Mouse (Mus musculus) gastrocnemius, postnatal 36 days (tissue): ENCODE measurements at regions not wholly inside any gene's neighbourhood (a gene's known extent, or its start where the extent isn't known, plus 50 kb on each side); places are given as distances from the start of the nearest gene placed in this dataset.

ENCODE experiments used
- DNase-seq, 2 experiments: peaks; one replicate each; pipeline ENCODE4 v3.0.0; 2022
- intact Hi-C: fragments of 180-260 bp; cut with DNase I; formaldehyde crosslinking; loops from one replicate; pipeline ENCODE4 v1.15.1; 2025

- intact Hi-C loops, result no loop called here
- no peak for DNase-seq
Observed at GRCm38 (mm10) chr2:128454509-128454908, 136.5 kb upstream of the Spdye4c start.

- intact Hi-C loops, result no loop called here
- DNase-seq, result no peak
Observed at GRCm38 (mm10) chr2:128457591-128458209, 133.3 kb upstream of the Spdye4c start.

- DNase-seq, result no peak
- intact Hi-C loops, result no loop called here
Observed at GRCm38 (mm10) chr2:128465214-128465984, 125.6 kb upstream of the Spdye4c start.

GRCm38 (mm10) chr2:128467490-128468245, 123.3 kb upstream of the Spdye4c start:
- DNase-seq, result no peak

GRCm38 (mm10) chr2:128468323-128468722, 122.7 kb upstream of the Spdye4c start:
- intact Hi-C loops, result no loop called here
- DNase-seq, result no peak

More at GRCm38 (mm10) chr2:128467490-128468245, 123.3 kb upstream of the Spdye4c start:
- intact Hi-C loops, result no loop called here

GRCm38 (mm10) chr2:128470351-128470750, 120.7 kb upstream of the Spdye4c start:
- intact Hi-C loops, result no loop called here
- peak in 1 of 2 experiments; percentile 41 for DNase-seq

GRCm38 (mm10) chr2:128473241-128473954, 117.6 kb upstream of the Spdye4c start:
- DNase-seq, result no peak
- intact Hi-C loops, result no loop called here

GRCm38 (mm10) chr2:128473997-128474396, 117.0 kb upstream of the Spdye4c start:
- intact Hi-C loops, result no loop called here
- no peak for DNase-seq

- intact Hi-C loops, result no loop called here
- DNase-seq, result no peak
Observed at GRCm38 (mm10) chr2:128477242-128477641, 113.8 kb upstream of the Spdye4c start.

GRCm38 (mm10) chr2:128491217-128491877, 99.7 kb upstream of the Spdye4c start:
- intact Hi-C loops, result no loop called here
- DNase-seq, result no peak

- no peak for DNase-seq
- intact Hi-C loops, result no loop called here
Observed at GRCm38 (mm10) chr2:128493871-128494270, 97.1 kb upstream of the Spdye4c start.

- intact Hi-C loops, result no loop called here
- no peak for DNase-seq
Observed at GRCm38 (mm10) chr2:128497891-128498290, 93.1 kb upstream of the Spdye4c start.

GRCm38 (mm10) chr2:128498611-128499010, 92.4 kb upstream of the Spdye4c start:
- no peak for DNase-seq

GRCm38 (mm10) chr2:128499575-128500184, 91.3 kb upstream of the Spdye4c start:
- DNase-seq, result no peak
- intact Hi-C loops, result no loop called here

More at GRCm38 (mm10) chr2:128498611-128499010, 92.4 kb upstream of the Spdye4c start:
- intact Hi-C loops, result no loop called here

- DNase-seq, result no peak
- intact Hi-C loops, result no loop called here
Observed at GRCm38 (mm10) chr2:128502676-128503075, 88.3 kb upstream of the Spdye4c start.

GRCm38 (mm10) chr2:128503136-128503935, 87.7 kb upstream of the Spdye4c start:
- no peak for DNase-seq
- intact Hi-C loops, result no loop called here

GRCm38 (mm10) chr2:128507591-128508243, 83.3 kb upstream of the Spdye4c start:
- DNase-seq, result no peak
- intact Hi-C loops, result no loop called here

GRCm38 (mm10) chr2:128508244-128508605, 82.8 kb upstream of the Spdye4c start:
- no peak for DNase-seq
- intact Hi-C loops, result no loop called here
